Mouse (Mus musculus): ENCODE measurements around the gene Tns1.

- TF ChIP-seq CTCF (conservative IDR thresholded peaks at IDR 0.05; ENCODE audit: low read length) (no peak), POU5F1 (IDR thresholded peaks at IDR 0.05; ENCODE audit: borderline replicate concordance, low read length) (no peak), NANOG (IDR thresholded peaks at IDR 0.05; ENCODE audit: borderline replicate concordance, low read length) (no peak)
Observed at GRCm38 (mm10) chr1:74008498-74008897, 115.8 kb downstream of the Tns1 start.

Measured in E14TG2a.4 (cell line).